Mouse (Mus musculus) left cerebral cortex, postnatal 25 days (tissue): ENCODE results near the gene Zdhhc19. TPM values are rescaled to one million over a fixed set of nuclear protein-coding genes. Genes with fewer than 3 reads are reported as not detected.

ENCODE experiments used
- DNase-seq, 2 experiments: peaks; one replicate each; pipeline ENCODE4 v3.0.0; 2022; ENCODE audit warnings: low spot score in 2 of 2, mixed read lengths in 1 of 2
- intact Hi-C: fragments of 180-260 bp; cut with DNase I; formaldehyde crosslinking; loops from one replicate; pipeline ENCODE4 v1.15.1; 2025
- total RNA-seq, 2 experiments: library from RNA; stranded (reverse); gene quantifications; 2 replicates each; pipeline ENCODE4 v1.2.3; 2021

Zdhhc19 gene
- total RNA-seq, 2 experiments from 2014 or later: not detected

- intact Hi-C loops: no loop called here
- DNase-seq: no peak
Observed at GRCm38 (mm10) chr16:32595142-32595855, 99.2 kb downstream of the Zdhhc19 start.

- DNase-seq: no peak
Observed at GRCm38 (mm10) chr16:32597909-32598381, 101.9 kb downstream of the Zdhhc19 start.

GRCm38 (mm10) chr16:32599151-32599550 is 103.1 kb downstream of the Zdhhc19 start:
- intact Hi-C loops: no loop called here
- DNase-seq: no peak

More at GRCm38 (mm10) chr16:32597909-32598381, 101.9 kb downstream of the Zdhhc19 start:
- intact Hi-C loops: no loop called here

GRCm38 (mm10) chr16:32602193-32602685 is 106.2 kb downstream of the Zdhhc19 start:
- intact Hi-C loops: no loop called here
- no peak for DNase-seq

- intact Hi-C loops: loop anchor here (1.0 kb wide), 1 partner anchor 91 kb away; no protein-coding TSS in a partner anchor
- no peak for DNase-seq
Observed at GRCm38 (mm10) chr16:32607562-32608343, 111.7 kb downstream of the Zdhhc19 start.

GRCm38 (mm10) chr16:32608344-32608711 is 112.3 kb downstream of the Zdhhc19 start:
- intact Hi-C loops: loop anchor here (1.0 kb wide), 1 partner anchor 92 kb away; no protein-coding TSS in a partner anchor
- no peak for DNase-seq

GRCm38 (mm10) chr16:32608712-32609400 is 112.8 kb downstream of the Zdhhc19 start, which contains the start of gene Tfrc:
Tfrc (plus strand) TSS chr16:32608920.
- DNase-seq: peak; percentile 96 to 98
- intact Hi-C loops: loop anchor here (1.0 kb wide), 1 partner anchor 93 kb away; no protein-coding TSS in a partner anchor

GRCm38 (mm10) chr16:32609401-32609779 is 113.3 kb downstream of the Zdhhc19 start:
- no peak for DNase-seq
- intact Hi-C loops: no loop called here

GRCm38 (mm10) chr16:32610460-32611255 is 114.6 kb downstream of the Zdhhc19 start:
- DNase-seq: no peak
- intact Hi-C loops: loop anchor here (2.0 kb wide), 1 partner anchor 102 kb away; no protein-coding TSS in a partner anchor

Other genes with a start within 250 kb of the Zdhhc19 start
- gene Fbxo45, start 249.1 kb upstream of the Zdhhc19 start, total RNA-seq: 10 to 100 TPM; 46.8 to 49.6 TPM
- 10 to 100 TPM; 11.8 to 12.6 TPM for gene Wdr53, start 249.0 kb upstream of the Zdhhc19 start, total RNA-seq
- gene Smco1, start 224.8 kb upstream of the Zdhhc19 start, total RNA-seq: under 1 TPM in 1 of 2 experiments, not detected in 1; 0.50 TPM
- gene Rnf168, start 218.8 kb upstream of the Zdhhc19 start, total RNA-seq: 10 to 100 TPM; 27.7 TPM
- 10 to 100 TPM; 46.8 to 50.1 TPM for gene Ubxn7, start 164.0 kb upstream of the Zdhhc19 start, total RNA-seq
- gene Tm4sf19, start 95.8 kb upstream of the Zdhhc19 start, total RNA-seq: under 1 TPM in 1 of 2 experiments, not detected in 1; 0.27 TPM
- gene Tctex1d2, start 76.6 kb upstream of the Zdhhc19 start, total RNA-seq: 10 to 100 TPM; 11.2 to 14.1 TPM
- gene Pcyt1a, start 65.3 kb upstream of the Zdhhc19 start, total RNA-seq: 10 to 100 TPM; 38.2 to 40.3 TPM
- gene Slc51a, start 8.4 kb upstream of the Zdhhc19 start, total RNA-seq: not detected
- gene Tfrc, start 112.7 kb downstream of the Zdhhc19 start, total RNA-seq: 10 to 100 TPM; 71.0 to 79.9 TPM
- 100 to 1,000 TPM; 179 to 184 TPM for gene Tnk2, start 147.6 kb downstream of the Zdhhc19 start, total RNA-seq
- not detected for gene Muc4, start 239.6 kb downstream of the Zdhhc19 start, total RNA-seq